Mouse (Mus musculus): ENCODE measurements around the gene Cdkl3. TPM values are rescaled to one million over a fixed set of nuclear protein-coding genes. Genes with fewer than 3 reads are reported as not detected.

Gene Cdkl3
- polyA plus RNA-seq, 1 experiment from 2014 or later = 10.2 TPM

DNA sequence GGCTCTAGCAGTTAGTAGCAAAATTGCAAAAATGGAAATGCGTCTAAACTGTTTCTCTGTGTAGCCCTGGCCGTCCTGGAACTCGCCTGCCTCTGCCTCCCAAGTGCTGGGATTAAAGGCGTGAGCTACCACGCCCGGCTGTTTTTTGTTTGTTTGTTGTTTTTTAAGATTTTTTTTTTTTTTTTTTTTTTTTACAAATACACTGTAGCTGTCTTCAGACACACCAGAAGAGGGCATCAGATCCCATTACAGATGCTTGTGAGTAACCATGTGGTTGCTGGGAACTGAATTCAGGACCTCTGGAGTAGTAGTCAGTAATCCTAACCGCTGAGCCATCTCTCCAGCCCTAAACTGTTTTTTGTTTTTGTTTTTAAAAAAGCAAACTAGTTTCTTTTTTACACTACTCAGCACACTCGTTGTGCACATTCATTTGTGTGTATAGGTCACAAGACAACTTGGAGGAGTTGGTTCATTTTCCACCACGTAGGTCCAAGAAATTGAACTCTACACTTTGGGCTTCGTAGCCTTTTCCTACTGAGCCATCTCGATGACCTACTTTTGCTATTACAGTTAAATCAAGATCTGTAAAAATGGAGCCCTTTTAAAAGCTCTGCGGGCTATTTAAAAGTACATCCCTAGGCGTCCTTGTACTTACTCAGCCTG is 1.0 kb upstream of the Cdkl3 start:
- H3K9me3 ChIP-seq (ENCODE audit: control insufficient read depth, low read length) = no peaks in the 10 kb centered on the region
- DNase-seq (ENCODE audit: low spot score) (no peak), ATAC-seq (ENCODE audit: low read depth) (no peak)
- H3K27me3 ChIP-seq (replicated peaks; ENCODE audit: control insufficient read depth, insufficient read depth, low read length) = no peaks in the 10 kb centered on the region
- peak overlapping the region; percentile 95 for H3K27ac ChIP-seq (replicated peaks; ENCODE audit: low read depth, low read length)
- H3K9ac ChIP-seq (ENCODE audit: low read depth, low read length) = peak overlapping the region; percentile 85
- no peaks in the 10 kb centered on the region; the same call in 1 of the 2 replicates for H3K36me3 ChIP-seq (ENCODE audit: control insufficient read depth, insufficient read depth, low read length)
- H3K4me1 ChIP-seq (ENCODE audit: control insufficient read depth, insufficient read depth, low read length) = peaks cover 13% of the 10 kb centered on the region
- H3K4me2 ChIP-seq (ENCODE audit: low read depth, low read length) = peak overlapping the region; percentile 73
- WGBS = 77% methylated on average over 13 of the region's 13 CpGs
- peak overlapping the region; percentile 82 for H3K4me3 ChIP-seq (ENCODE audit: low read depth, low read length)

DNA sequence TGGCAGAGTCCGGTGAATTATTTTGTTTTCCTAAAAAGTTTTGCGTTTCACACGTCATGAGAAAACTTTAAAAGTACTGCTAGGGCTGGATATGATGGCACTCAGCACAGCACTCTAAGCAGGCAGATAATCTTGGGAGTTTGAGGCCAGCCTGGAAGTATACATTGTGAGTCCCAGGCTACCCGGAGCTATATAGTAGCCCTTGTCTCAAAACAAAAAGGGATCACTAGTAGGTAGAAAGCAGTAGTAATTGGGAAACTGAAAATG is 583 bp upstream of the Cdkl3 start:
- Histone ChIP-seq H3K9me3 (ENCODE audit: control insufficient read depth, low read length) (no peaks in the 10 kb centered on the region), H3K4me2 (ENCODE audit: low read depth, low read length) (peak overlapping the region; percentile 73), H3K9ac (ENCODE audit: low read depth, low read length) (peak overlapping the region; percentile 85), H3K27ac (replicated peaks; ENCODE audit: low read depth, low read length) (peak overlapping the region; percentile 95), H3K4me1 (ENCODE audit: control insufficient read depth, insufficient read depth, low read length) (peaks cover 12% of the 10 kb centered on the region), H3K27me3 (replicated peaks; ENCODE audit: control insufficient read depth, insufficient read depth, low read length) (no peaks in the 10 kb centered on the region), H3K4me3 (ENCODE audit: low read depth, low read length) (peak overlapping the region; percentile 82), H3K36me3 (ENCODE audit: control insufficient read depth, insufficient read depth, low read length) (no peaks in the 10 kb centered on the region)
- WGBS = 16% methylated on average over 4 of the region's 4 CpGs
- ATAC-seq (ENCODE audit: low read depth) = no peak
- peak; percentile 17 for DNase-seq (ENCODE audit: low spot score)

DNA sequence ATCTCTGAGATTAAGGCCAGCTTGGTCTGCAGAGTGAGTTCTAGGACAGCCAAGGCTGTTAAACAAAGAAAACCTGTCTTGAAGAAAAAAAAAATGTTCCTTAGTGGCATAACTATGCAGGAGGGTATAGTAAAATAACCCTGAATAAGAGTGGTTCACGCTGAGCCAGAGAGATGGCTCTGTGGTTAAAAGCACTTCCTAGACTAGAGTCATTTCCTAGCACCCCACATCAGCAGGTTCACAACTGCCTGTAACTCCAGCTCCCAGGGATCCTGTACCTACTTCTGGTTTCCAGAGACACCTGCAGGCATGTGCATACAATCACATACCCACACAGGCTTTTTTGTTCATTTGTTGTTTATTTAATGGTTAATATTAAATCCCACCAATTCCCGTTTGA is 1.6 kb downstream of the Cdkl3 start:
- DNase-seq (ENCODE audit: low spot score) (no peak), ATAC-seq (ENCODE audit: low read depth) (no peak)
- H3K4me2 ChIP-seq (ENCODE audit: low read depth, low read length) = no peak overlapping the region
- no peaks in the 10 kb centered on the region for H3K36me3 ChIP-seq (ENCODE audit: control insufficient read depth, insufficient read depth, low read length)
- no peak overlapping the region for H3K4me3 ChIP-seq (ENCODE audit: low read depth, low read length)
- no peaks in the 10 kb centered on the region for H3K27me3 ChIP-seq (replicated peaks; ENCODE audit: control insufficient read depth, insufficient read depth, low read length)
- H3K9ac ChIP-seq (ENCODE audit: low read depth, low read length) = no peak overlapping the region
- 69% methylated on average over 2 of the region's 2 CpGs for WGBS
- no peaks in the 10 kb centered on the region for H3K9me3 ChIP-seq (ENCODE audit: control insufficient read depth, low read length)
- peaks cover 7% of the 10 kb centered on the region for H3K4me1 ChIP-seq (ENCODE audit: control insufficient read depth, insufficient read depth, low read length)
- H3K27ac ChIP-seq (replicated peaks; ENCODE audit: low read depth, low read length) = no peak overlapping the region

DNA sequence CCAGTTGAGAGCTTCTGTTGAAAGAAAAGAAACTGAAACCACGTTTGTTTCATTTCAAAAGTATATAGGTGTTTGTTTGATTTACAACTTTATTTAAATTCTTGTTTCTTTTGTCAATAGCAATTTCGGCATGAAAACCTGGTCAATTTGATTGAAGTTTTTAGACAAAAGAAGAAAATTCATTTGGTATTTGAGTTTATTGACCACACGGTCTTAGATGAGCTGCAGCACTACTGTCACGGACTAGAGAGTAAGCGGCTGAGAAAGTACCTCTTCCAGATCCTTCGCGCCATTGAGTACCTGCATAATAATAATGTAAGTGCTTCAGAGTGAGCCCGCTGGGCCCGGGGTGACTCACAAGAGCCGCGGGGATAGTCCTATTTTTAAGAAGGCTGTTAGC is 7.0 kb downstream of the Cdkl3 start:
- ATAC-seq (ENCODE audit: low read depth) (no peak), DNase-seq (ENCODE audit: low spot score) (no peak)
- H3K9me3 ChIP-seq (ENCODE audit: control insufficient read depth, low read length) = no peaks in the 10 kb centered on the region
- 89% methylated on average over 11 of the region's 11 CpGs for WGBS
- H3K4me3 ChIP-seq (ENCODE audit: low read depth, low read length) = no peak overlapping the region
- no peaks in the 10 kb centered on the region for H3K27me3 ChIP-seq (replicated peaks; ENCODE audit: control insufficient read depth, insufficient read depth, low read length)
- H3K27ac ChIP-seq (replicated peaks; ENCODE audit: low read depth, low read length) = no peak overlapping the region
- H3K4me2 ChIP-seq (ENCODE audit: low read depth, low read length) = no peak overlapping the region
- no peak overlapping the region for H3K9ac ChIP-seq (ENCODE audit: low read depth, low read length)
- H3K4me1 ChIP-seq (ENCODE audit: control insufficient read depth, insufficient read depth, low read length) = no peaks in the 10 kb centered on the region
- no peaks in the 10 kb centered on the region for H3K36me3 ChIP-seq (ENCODE audit: control insufficient read depth, insufficient read depth, low read length)

DNA sequence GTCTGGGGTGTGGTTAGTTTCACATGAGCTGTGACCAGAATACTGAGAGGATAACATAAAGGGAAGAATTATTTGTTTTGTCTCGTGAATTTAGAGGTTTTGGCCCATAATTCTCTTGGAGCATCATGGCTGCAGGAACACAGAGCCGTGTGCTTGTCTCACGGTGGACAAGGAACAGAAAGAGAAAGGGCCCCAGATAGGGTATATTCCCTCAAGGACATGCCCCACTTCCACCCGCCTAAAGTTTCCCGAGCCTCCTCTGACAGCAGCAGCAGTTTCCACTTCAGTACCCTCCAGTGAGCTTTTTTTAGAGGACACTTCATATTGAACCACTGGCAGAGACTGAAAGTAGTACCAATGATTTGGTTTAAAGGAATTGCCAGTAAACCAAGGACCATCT is 7.5 kb downstream of the Cdkl3 start:
- WGBS = 77% methylated on average over 5 of the region's 5 CpGs
- Histone ChIP-seq H3K9ac (ENCODE audit: low read depth, low read length) (no peak overlapping the region), H3K4me3 (ENCODE audit: low read depth, low read length) (no peak overlapping the region), H3K27me3 (replicated peaks; ENCODE audit: control insufficient read depth, insufficient read depth, low read length) (no peaks in the 10 kb centered on the region), H3K27ac (replicated peaks; ENCODE audit: low read depth, low read length) (no peak overlapping the region), H3K36me3 (ENCODE audit: control insufficient read depth, insufficient read depth, low read length) (no peaks in the 10 kb centered on the region), H3K9me3 (ENCODE audit: control insufficient read depth, low read length) (no peaks in the 10 kb centered on the region), H3K4me1 (ENCODE audit: control insufficient read depth, insufficient read depth, low read length) (no peaks in the 10 kb centered on the region), H3K4me2 (ENCODE audit: low read depth, low read length) (no peak overlapping the region)
- DNase-seq (ENCODE audit: low spot score) (no peak), ATAC-seq (ENCODE audit: low read depth) (no peak)

DNA sequence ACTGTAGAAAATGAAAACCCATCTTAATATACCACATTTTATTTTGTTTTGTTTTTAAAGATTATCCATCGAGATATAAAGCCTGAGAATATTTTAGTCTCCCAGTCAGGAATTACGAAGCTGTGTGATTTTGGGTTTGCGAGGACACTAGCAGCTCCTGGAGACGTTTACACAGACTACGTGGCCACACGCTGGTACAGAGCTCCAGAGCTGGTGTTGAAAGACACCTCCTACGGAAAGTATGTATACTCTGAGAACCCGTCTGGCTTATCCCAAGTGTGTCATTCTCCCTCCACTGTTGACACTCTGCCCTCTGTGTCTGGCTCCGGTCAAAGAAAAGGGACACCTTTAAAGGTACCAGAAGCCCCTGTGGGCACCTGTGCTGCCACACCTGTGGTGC is 14.2 kb downstream of the Cdkl3 start:
- no peak for ATAC-seq (ENCODE audit: low read depth)
- no peaks in the 10 kb centered on the region for H3K27me3 ChIP-seq (replicated peaks; ENCODE audit: control insufficient read depth, insufficient read depth, low read length)
- H3K27ac ChIP-seq (replicated peaks; ENCODE audit: low read depth, low read length) = no peak overlapping the region
- H3K9ac ChIP-seq (ENCODE audit: low read depth, low read length) = no peak overlapping the region
- 77% methylated on average over 9 of the region's 9 CpGs for WGBS
- H3K36me3 ChIP-seq (ENCODE audit: control insufficient read depth, insufficient read depth, low read length) = no peaks in the 10 kb centered on the region
- no peak overlapping the region for H3K4me2 ChIP-seq (ENCODE audit: low read depth, low read length)
- H3K4me3 ChIP-seq (ENCODE audit: low read depth, low read length) = no peak overlapping the region
- no peak for DNase-seq (ENCODE audit: low spot score)
- no peaks in the 10 kb centered on the region for H3K4me1 ChIP-seq (ENCODE audit: control insufficient read depth, insufficient read depth, low read length)
- no peaks in the 10 kb centered on the region for H3K9me3 ChIP-seq (ENCODE audit: control insufficient read depth, low read length)

DNA sequence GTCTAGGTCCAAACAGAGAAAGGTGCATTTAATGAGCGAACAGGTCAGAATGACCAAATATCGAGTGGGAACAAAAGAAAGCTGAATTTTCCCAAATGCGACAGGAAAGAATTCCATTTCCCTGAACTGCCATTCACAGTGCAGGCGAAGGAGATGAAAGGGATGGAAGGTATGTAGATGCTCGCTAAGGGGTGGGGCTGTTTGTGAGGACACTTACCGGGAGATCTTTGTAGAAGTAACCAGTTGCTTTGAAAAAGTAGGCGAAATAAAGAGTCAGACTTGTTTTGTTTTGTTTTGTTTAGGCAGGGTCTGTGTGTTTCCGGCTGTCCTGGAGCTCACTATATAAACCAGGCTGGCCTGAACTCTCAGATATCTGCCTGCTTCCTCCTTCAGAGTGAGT is 28.3 kb downstream of the Cdkl3 start:
- Histone ChIP-seq H3K4me3 (ENCODE audit: low read depth, low read length) (no peak overlapping the region), H3K36me3 (ENCODE audit: control insufficient read depth, insufficient read depth, low read length) (no peaks in the 10 kb centered on the region), H3K9ac (ENCODE audit: low read depth, low read length) (no peak overlapping the region), H3K9me3 (ENCODE audit: control insufficient read depth, low read length) (no peaks in the 10 kb centered on the region), H3K27me3 (replicated peaks; ENCODE audit: control insufficient read depth, insufficient read depth, low read length) (no peaks in the 10 kb centered on the region), H3K4me1 (ENCODE audit: control insufficient read depth, insufficient read depth, low read length) (no peaks in the 10 kb centered on the region), H3K4me2 (ENCODE audit: low read depth, low read length) (no peak overlapping the region), H3K27ac (replicated peaks; ENCODE audit: low read depth, low read length) (no peak overlapping the region)
- DNase-seq (ENCODE audit: low spot score) (no peak), ATAC-seq (ENCODE audit: low read depth) (no peak)
- WGBS = 64% methylated on average over 8 of the region's 8 CpGs

DNA sequence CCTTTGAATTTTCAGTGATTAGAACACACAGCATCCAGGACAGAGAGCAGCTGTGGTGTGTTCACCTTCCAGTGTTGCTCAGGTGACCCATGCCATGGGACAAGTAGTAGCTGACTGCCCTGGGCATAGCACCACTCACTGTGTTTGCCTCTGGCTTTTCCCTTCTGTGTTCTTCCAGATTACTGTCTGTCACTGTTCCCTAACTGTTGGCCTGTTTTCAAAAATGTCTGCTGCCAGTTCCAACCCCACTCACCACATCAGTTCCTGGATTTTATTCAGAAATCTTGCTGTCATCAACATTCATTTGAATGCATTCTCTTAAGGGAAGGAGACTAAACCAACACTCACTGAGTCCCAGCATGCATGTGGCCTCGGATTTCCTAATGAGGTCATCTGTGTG is 29.9 kb downstream of the Cdkl3 start:
- no peaks in the 10 kb centered on the region for H3K36me3 ChIP-seq (ENCODE audit: control insufficient read depth, insufficient read depth, low read length)
- H3K27me3 ChIP-seq (replicated peaks; ENCODE audit: control insufficient read depth, insufficient read depth, low read length) = no peaks in the 10 kb centered on the region
- no peak overlapping the region for H3K4me2 ChIP-seq (ENCODE audit: low read depth, low read length)
- DNase-seq (ENCODE audit: low spot score) (no peak), ATAC-seq (ENCODE audit: low read depth) (no peak)
- H3K4me1 ChIP-seq (ENCODE audit: control insufficient read depth, insufficient read depth, low read length) = no peaks in the 10 kb centered on the region
- 91% methylated on average over 1 of the region's 1 CpGs for WGBS
- H3K9me3 ChIP-seq (ENCODE audit: control insufficient read depth, low read length) = no peaks in the 10 kb centered on the region
- H3K4me3 ChIP-seq (ENCODE audit: low read depth, low read length) = no peak overlapping the region
- H3K27ac ChIP-seq (replicated peaks; ENCODE audit: low read depth, low read length) = no peak overlapping the region
- no peak overlapping the region for H3K9ac ChIP-seq (ENCODE audit: low read depth, low read length)

DNA sequence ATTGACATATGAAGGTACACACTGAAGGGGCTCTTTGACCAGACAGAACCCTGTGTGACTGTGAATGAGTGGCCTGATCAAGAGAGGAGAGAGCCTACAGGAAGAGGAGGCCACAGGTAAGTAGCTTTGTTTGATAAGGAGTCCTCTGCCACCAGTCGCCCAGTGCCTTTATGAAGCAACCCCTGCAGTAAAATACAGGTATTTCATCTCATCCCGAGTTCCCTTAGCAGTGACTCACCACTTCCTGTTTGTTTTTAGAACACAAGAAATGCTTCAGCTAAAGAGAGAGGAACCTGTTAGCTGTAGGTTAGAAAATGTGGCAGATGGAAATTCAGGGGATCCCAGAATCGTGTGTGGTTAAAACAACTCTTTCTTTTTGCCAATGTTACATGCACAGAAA is 31.9 kb downstream of the Cdkl3 start:
- Histone ChIP-seq H3K9me3 (ENCODE audit: control insufficient read depth, low read length) (no peaks in the 10 kb centered on the region), H3K4me2 (ENCODE audit: low read depth, low read length) (no peak overlapping the region), H3K36me3 (ENCODE audit: control insufficient read depth, insufficient read depth, low read length) (no peaks in the 10 kb centered on the region), H3K27me3 (replicated peaks; ENCODE audit: control insufficient read depth, insufficient read depth, low read length) (no peaks in the 10 kb centered on the region), H3K9ac (ENCODE audit: low read depth, low read length) (no peak overlapping the region), H3K4me3 (ENCODE audit: low read depth, low read length) (no peak overlapping the region), H3K4me1 (ENCODE audit: control insufficient read depth, insufficient read depth, low read length) (no peaks in the 10 kb centered on the region), H3K27ac (replicated peaks; ENCODE audit: low read depth, low read length) (no peak overlapping the region)
- 71% methylated on average over 3 of the region's 3 CpGs for WGBS
- no peak for DNase-seq (ENCODE audit: low spot score)
- no peak for ATAC-seq (ENCODE audit: low read depth)

Measured in embryonic facial prominence, embryonic 14.5 days (tissue).